Mouse (Mus musculus) cerebellum, adult 2 months (tissue): Measurements from ENCODE around the gene Fam129a.

Source experiments
- CTCF ChIP-seq: fragments of 200-500 bp; IDR thresholded peaks from 2 replicates; pipeline ENCODE4 v1.5.1; 2011; ENCODE audit warnings: low read depth, mild to moderate bottlenecking, control low read depth, low read length, moderate library complexity, borderline replicate concordance; ENCODE audit not compliant: insufficient read depth
- POLR2A ChIP-seq: fragments of 200-500 bp; IDR thresholded peaks from 2 replicates; pipeline ENCODE4 v1.6.1; 2011; ENCODE audit warnings: low read length, control low read depth, borderline replicate concordance; ENCODE audit not compliant: insufficient read depth

DNA sequence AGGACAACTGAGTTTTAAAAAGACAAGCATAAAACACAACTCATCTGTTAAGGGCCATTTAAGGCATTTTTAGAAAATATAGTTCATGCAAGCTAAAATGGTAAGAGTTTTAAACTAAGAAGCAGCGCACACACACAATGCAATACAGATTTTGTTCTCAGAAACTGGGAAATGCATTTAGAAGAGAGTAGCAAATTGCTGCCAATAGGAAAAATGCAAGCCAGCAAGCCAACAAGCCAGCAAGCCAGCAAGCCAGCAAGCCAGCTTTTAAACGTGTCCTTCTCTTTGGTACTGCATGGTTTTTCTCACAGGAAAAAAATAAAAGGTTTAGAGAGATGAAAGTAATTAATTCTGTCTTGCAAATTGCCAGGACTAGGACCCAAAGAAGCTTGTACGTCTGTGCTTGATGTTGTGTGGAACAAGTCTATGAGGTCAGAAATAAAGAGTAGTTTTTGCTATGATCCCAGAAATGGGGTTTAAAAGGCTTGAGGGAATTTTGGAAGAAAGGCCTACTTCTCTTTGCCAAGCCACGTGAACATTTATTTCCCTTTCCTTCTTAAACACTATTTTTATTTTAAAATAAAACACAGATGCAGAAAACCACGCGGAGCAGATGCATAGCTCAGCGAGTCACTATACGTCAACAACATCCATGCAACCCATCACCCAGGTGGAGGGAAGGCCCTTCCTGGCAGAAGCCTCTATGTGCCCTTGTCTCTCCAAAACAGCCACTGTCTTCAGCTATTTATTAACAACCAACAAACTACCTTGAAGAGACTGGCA is 9.4 kb downstream of the Fam129a start:
- TF ChIP-seq POLR2A (no peak), CTCF (no peak)
